Mouse (Mus musculus) adrenal gland, adult 2 months (tissue): ENCODE data around the gene Bpifb4. TPM values are rescaled to one million over a fixed set of nuclear protein-coding genes. Genes with fewer than 3 reads are reported as not detected.
A peak's percentile ranks its signal among the peaks of the same experiment; 100 is the strongest.

Source experiments
- DNase-seq: peaks from one replicate; pipeline ENCODE4 v3.0.0; 2021
- long read RNA-seq: library from polyadenylated mRNA; stranded (forward); transcript quantifications from one replicate; pipeline ENCODE4 v2.0.0, GENCODE M21; 2021
- polyA plus RNA-seq: library from polyadenylated mRNA; depleted of rRNA; stranded (reverse); fragments of >200 nt; gene quantifications from 2 replicates; pipeline ENCODE4 v1.2.3, GENCODE M21; 2012; rRNA removed
- total RNA-seq, 2 experiments: library from RNA; stranded (reverse); gene quantifications; 2 replicates each; pipeline ENCODE4 v1.2.3; 2021

Bpifb4 gene
- not detected for total RNA-seq
- polyA plus RNA-seq = 0.07 TPM in 1 of 2 replicates, not detected in the other
- long read RNA-seq = 0 reads

- no peak for DNase-seq
Measured at GRCm38 (mm10) chr2:153937843-153938242, at the start of gene Bpifb4. Gene Bpifb4 (plus strand): TSS chr2:153938212.

GRCm38 (mm10) chr2:153899111-153899510 is 38.9 kb upstream of the Bpifb4 start:
- no peak for DNase-seq

GRCm38 (mm10) chr2:153900088-153900487 is 37.9 kb upstream of the Bpifb4 start, which contains the start of gene Bpifb6:
Gene Bpifb6 (plus strand): TSS chr2:153900388.
- no peak for DNase-seq

GRCm38 (mm10) chr2:153902726-153903125 is 35.3 kb upstream of the Bpifb4 start:
- no peak for DNase-seq

GRCm38 (mm10) chr2:153906626-153907025 is 31.4 kb upstream of the Bpifb4 start:
- peak; percentile 85 for DNase-seq

- DNase-seq = peak; percentile 94
Measured at GRCm38 (mm10) chr2:153914151-153914550, 23.9 kb upstream of the Bpifb4 start.

GRCm38 (mm10) chr2:153917930-153918329 is 20.1 kb upstream of the Bpifb4 start, which contains the start of gene Bpifb3:
Gene Bpifb3 (plus strand): TSS chr2:153918230.
- no peak for DNase-seq

GRCm38 (mm10) chr2:153921246-153921645 is 16.8 kb upstream of the Bpifb4 start:
- peak; percentile 36 for DNase-seq

GRCm38 (mm10) chr2:153929871-153930413 is 8.1 kb upstream of the Bpifb4 start:
- peak; percentile 63 for DNase-seq

GRCm38 (mm10) chr2:153931125-153931524 is 6.9 kb upstream of the Bpifb4 start:
- DNase-seq = no peak

GRCm38 (mm10) chr2:153933311-153933710 is 4.7 kb upstream of the Bpifb4 start:
- DNase-seq = no peak

GRCm38 (mm10) chr2:153935348-153935747 is 2.7 kb upstream of the Bpifb4 start:
- peak; percentile 74 for DNase-seq

GRCm38 (mm10) chr2:153943537-153943936 is 5.5 kb downstream of the Bpifb4 start:
- DNase-seq = peak; percentile 49

- DNase-seq = no peak
Measured at GRCm38 (mm10) chr2:153944567-153944966, 6.6 kb downstream of the Bpifb4 start.

- peak; percentile 59 for DNase-seq
Measured at GRCm38 (mm10) chr2:153952897-153953296, 14.9 kb downstream of the Bpifb4 start.

GRCm38 (mm10) chr2:153953836-153954235 is 15.8 kb downstream of the Bpifb4 start:
- DNase-seq = peak; percentile 45

GRCm38 (mm10) chr2:153962821-153963331 is 24.9 kb downstream of the Bpifb4 start:
- DNase-seq = no peak

- DNase-seq = no peak
Measured at GRCm38 (mm10) chr2:153963334-153963733, 25.3 kb downstream of the Bpifb4 start.

- no peak for DNase-seq
Measured at GRCm38 (mm10) chr2:153970221-153970620, 32.2 kb downstream of the Bpifb4 start.

GRCm38 (mm10) chr2:153974582-153974981 is 36.6 kb downstream of the Bpifb4 start, which contains the start of gene Bpifa6:
Gene Bpifa6 (plus strand): TSS chr2:153974945.
- no peak for DNase-seq

- peak; percentile 79 for DNase-seq
Measured at GRCm38 (mm10) chr2:153995770-153996169, 57.8 kb downstream of the Bpifb4 start.

GRCm38 (mm10) chr2:154000501-154000900 is 62.5 kb downstream of the Bpifb4 start:
- no peak for DNase-seq

- DNase-seq = no peak
Measured at GRCm38 (mm10) chr2:154001056-154001455, 63.0 kb downstream of the Bpifb4 start.

- no peak for DNase-seq
Measured at GRCm38 (mm10) chr2:154004456-154004855, 66.4 kb downstream of the Bpifb4 start.
